Mouse (Mus musculus) stomach, postnatal 0 days (tissue): Measurements from ENCODE around the gene Xpo5. TPM values are rescaled to one million over a fixed set of nuclear protein-coding genes. Genes with fewer than 3 reads are reported as not detected.

Experiments used
- ATAC-seq: fragments of 200-750 bp; cut with Nextera tagmentation; 2 replicates; pipeline ENCODE4 v1.8.0; 2017; ENCODE audit not compliant: low FRiP score, low TSS enrichment
- DNase-seq: peaks from one replicate; pipeline ENCODE4 v3.0.0-alpha.2; 2016; ENCODE audit warnings: low spot score
- H3K27ac ChIP-seq: fragments of 300-500 bp; sonication (generic); replicated peaks from 2 replicates; pipeline ENCODE4 v1.5.1; 2014; ENCODE audit warnings: mild to moderate bottlenecking, control low read depth
- H3K27me3 ChIP-seq: fragments of 300-500 bp; sonication (generic); 2 replicates; pipeline ENCODE4 v1.6.1; 2014; ENCODE audit warnings: low read length; ENCODE audit not compliant: control insufficient read depth, insufficient read depth
- H3K36me3 ChIP-seq: fragments of 300-500 bp; sonication (generic); 2 replicates; pipeline ENCODE4 v1.6.1; 2014; ENCODE audit warnings: low read length, mixed read lengths; ENCODE audit not compliant: control insufficient read depth, insufficient read depth
- H3K4me1 ChIP-seq: fragments of 300-500 bp; sonication (generic); replicated peaks from 2 replicates; pipeline ENCODE4 v1.6.1; 2014; ENCODE audit warnings: antibody characterized with exemption; ENCODE audit not compliant: control insufficient read depth, insufficient read depth
- H3K4me2 ChIP-seq: fragments of 300-500 bp; sonication (generic); replicated peaks from 2 replicates; pipeline ENCODE4 v1.6.1; 2014; ENCODE audit warnings: low read depth, mild to moderate bottlenecking, control low read depth, moderate library complexity
- H3K4me3 ChIP-seq: fragments of 300-500 bp; sonication (generic); 2 replicates; pipeline ENCODE4 v1.5.1; 2014; ENCODE audit warnings: low read depth, low read length, control low read depth
- H3K9ac ChIP-seq: fragments of 300-500 bp; sonication (generic); 2 replicates; pipeline ENCODE4 v1.6.1; 2014; ENCODE audit warnings: mild to moderate bottlenecking, low read length, control low read depth, mixed read lengths
- H3K9me3 ChIP-seq: fragments of 300-500 bp; sonication (generic); 2 replicates; pipeline ENCODE4 v1.6.1; 2016; ENCODE audit warnings: low read length; ENCODE audit not compliant: control insufficient read depth
- CTCF ChIP-seq: IDR thresholded peaks from 2 replicates; pipeline ENCODE4 v1.5.1; 2016; ENCODE audit warnings: antibody characterized with exemption, low read depth, mild to moderate bottlenecking, moderate library complexity
- EP300 ChIP-seq: optimal IDR thresholded peaks from 2 replicates; pipeline ENCODE3; 2016; ENCODE audit warnings: antibody characterized with exemption
- WGBS: fragments of 180-500 bp; shearing (Covaris S2); extraction: QIAGEN DNeasy Blood & Tissue Kit; methylation state at CpG from one replicate; pipeline ENCODE4 v1.1.7; 2014; 5-methylcytosine and 5-hydroxymethylcytosine counted together
- polyA plus RNA-seq: library from polyadenylated mRNA; unstranded; fragments of >200 nt; fragmentation: Nextera tagmentation; extraction: Ambion mirVana; gene quantifications from 2 replicates; pipeline ENCODE4 v1.2.1, GENCODE M21; 2015

The Xpo5 gene
- polyA plus RNA-seq, 1 experiment from 2014 or later: 11.5 TPM

GRCm38 (mm10) chr17:46259675-46260074 is 57.1 kb downstream of the Xpo5 start:
- no peaks in the 10 kb centered on the region for H3K27me3 ChIP-seq
- H3K9me3 ChIP-seq: no peaks in the 10 kb centered on the region
- WGBS: 89% methylated on average over 17 of the region's 17 CpGs
- H3K9ac ChIP-seq: no peak overlapping the region
- H3K4me3 ChIP-seq: no peak overlapping the region
- H3K4me1 ChIP-seq: no peaks in the 10 kb centered on the region
- H3K27ac ChIP-seq: no peak overlapping the region
- H3K36me3 ChIP-seq: peaks cover 29% of the 10 kb centered on the region
- no peak for TF ChIP-seq CTCF
- no peak overlapping the region for H3K4me2 ChIP-seq
- DNase-seq (no peak), ATAC-seq (no peak)

- H3K27me3 ChIP-seq: no peaks in the 10 kb centered on the region
- no peak overlapping the region for H3K4me3 ChIP-seq
- H3K9me3 ChIP-seq: no peaks in the 10 kb centered on the region
- TF ChIP-seq CTCF (no peak), EP300 (no peak)
- ATAC-seq (no peak), DNase-seq (no peak)
- peaks cover 30% of the 10 kb centered on the region for H3K36me3 ChIP-seq
- no peaks in the 10 kb centered on the region for H3K4me1 ChIP-seq
- no peak overlapping the region for H3K4me2 ChIP-seq
- 88% methylated on average over 5 of the region's 5 CpGs for WGBS
- no peak overlapping the region for H3K27ac ChIP-seq
- H3K9ac ChIP-seq: no peak overlapping the region
Measured at GRCm38 (mm10) chr17:46262201-46262694, 59.7 kb downstream of the Xpo5 start.

GRCm38 (mm10) chr17:46265502-46265901 is 62.9 kb downstream of the Xpo5 start:
- Histone ChIP-seq H3K4me3 (no peak overlapping the region), H3K27ac (no peak overlapping the region), H3K4me1 (no peaks in the 10 kb centered on the region), H3K9me3 (no peaks in the 10 kb centered on the region), H3K27me3 (no peaks in the 10 kb centered on the region), H3K9ac (no peak overlapping the region), H3K36me3 (peaks cover 19% of the 10 kb centered on the region), H3K4me2 (no peak overlapping the region)
- no peak for TF ChIP-seq EP300
- TF ChIP-seq CTCF: no peak
- no peak for DNase-seq
- ATAC-seq: no peak
- WGBS: 80% methylated on average over 12 of the region's 12 CpGs

GRCm38 (mm10) chr17:46265918-46266618 is 63.5 kb downstream of the Xpo5 start:
- Histone ChIP-seq H3K27me3 (no peaks in the 10 kb centered on the region), H3K4me1 (no peaks in the 10 kb centered on the region), H3K27ac (peak overlapping the region; percentile 70), H3K4me3 (no peak overlapping the region), H3K9me3 (no peaks in the 10 kb centered on the region), H3K4me2 (no peak overlapping the region), H3K36me3 (peaks cover 24% of the 10 kb centered on the region), H3K9ac (no peak overlapping the region)
- DNase-seq (peak; percentile 85), ATAC-seq (peak; percentile 69)
- TF ChIP-seq EP300 (no peak), CTCF (peak; percentile 92)
- WGBS: 24% methylated on average over 14 of the region's 14 CpGs

- Histone ChIP-seq H3K4me1 (no peaks in the 10 kb centered on the region), H3K4me2 (no peak overlapping the region), H3K9me3 (no peaks in the 10 kb centered on the region), H3K9ac (no peak overlapping the region), H3K27ac (peak overlapping the region; percentile 70), H3K27me3 (no peaks in the 10 kb centered on the region), H3K36me3 (peaks cover 25% of the 10 kb centered on the region), H3K4me3 (no peak overlapping the region)
- TF ChIP-seq EP300: no peak
- TF ChIP-seq CTCF: no peak
- DNase-seq: no peak
- 59% methylated on average over 6 of the region's 6 CpGs for WGBS
- ATAC-seq: no peak
Measured at GRCm38 (mm10) chr17:46266986-46267385, 64.4 kb downstream of the Xpo5 start.

- ATAC-seq (no peak), DNase-seq (no peak)
- WGBS: 72% methylated on average over 7 of the region's 7 CpGs
- Histone ChIP-seq H3K27ac (peak overlapping the region; percentile 77), H3K4me1 (no peaks in the 10 kb centered on the region), H3K4me2 (no peak overlapping the region), H3K9me3 (no peaks in the 10 kb centered on the region), H3K36me3 (peaks cover 22% of the 10 kb centered on the region), H3K4me3 (no peak overlapping the region), H3K27me3 (no peaks in the 10 kb centered on the region), H3K9ac (no peak overlapping the region)
- TF ChIP-seq CTCF: no peak
- TF ChIP-seq EP300: no peak
Measured at GRCm38 (mm10) chr17:46267511-46267910, 64.9 kb downstream of the Xpo5 start.
